Mouse (Mus musculus) gastrocnemius, adult 8-10 months (tissue): ENCODE data around the gene Pigv. TPM values are rescaled to one million over a fixed set of nuclear protein-coding genes. Genes with fewer than 3 reads are reported as not detected.
"Not testable (repeated sequence)": the region's sequence is repeated elsewhere in the genome, so short reads cannot be mapped to it uniquely, and the experiment has no call there.

Experiments
- DNase-seq, 2 experiments: peaks; one replicate each; pipeline ENCODE4 v3.0.0; 2022; ENCODE audit warnings: low spot score in 2 of 2
- total RNA-seq, 4 experiments: library from RNA; stranded (reverse); gene quantifications; 2 replicates each; pipeline ENCODE4 v1.2.4; 2022

Gene Pigv
- total RNA-seq, 4 experiments from 2014 or later: 12.3 to 16.0 (median 12.5) TPM

DNA sequence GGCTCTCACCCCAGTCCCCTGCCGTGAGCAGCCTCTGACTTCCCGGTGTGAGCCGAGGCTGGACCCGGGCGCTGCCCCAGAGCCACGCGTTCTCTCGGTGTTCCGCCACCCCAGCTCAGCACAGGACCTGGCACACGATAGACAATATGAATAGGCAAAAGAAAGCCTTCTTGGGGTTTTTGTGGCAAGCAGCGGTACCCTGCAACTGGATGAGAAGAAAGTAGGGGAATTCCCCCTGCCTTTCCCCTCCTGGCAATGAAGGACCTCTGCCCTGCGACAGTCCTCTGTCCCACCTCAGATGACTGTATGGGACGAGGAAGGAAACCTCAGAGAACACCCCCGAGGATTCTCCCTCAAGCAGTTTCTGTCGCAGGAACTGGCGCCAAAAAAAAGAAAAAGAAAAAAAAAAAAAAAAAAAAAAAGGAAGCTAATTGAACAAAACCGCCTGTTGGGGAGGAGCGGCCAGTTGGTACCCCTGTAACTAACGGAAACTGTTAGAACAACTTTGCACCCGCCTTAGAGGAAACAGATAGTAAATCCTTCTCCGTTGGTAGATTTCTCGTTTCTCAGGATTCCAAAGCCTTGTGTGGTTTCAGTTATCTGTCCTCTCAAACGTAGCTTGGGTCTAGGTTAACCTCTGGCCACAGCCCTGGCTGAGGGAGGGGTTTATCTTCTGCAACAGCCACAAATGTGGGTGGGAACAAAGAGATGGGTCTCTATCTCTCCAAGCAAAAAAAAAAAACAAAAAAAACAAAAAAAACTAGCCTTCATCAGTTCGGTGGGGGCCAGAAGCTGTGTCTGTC is 599 bp upstream of the Pigv start:
- peak in 1 of 2 experiments; percentile 32 for DNase-seq

DNA sequence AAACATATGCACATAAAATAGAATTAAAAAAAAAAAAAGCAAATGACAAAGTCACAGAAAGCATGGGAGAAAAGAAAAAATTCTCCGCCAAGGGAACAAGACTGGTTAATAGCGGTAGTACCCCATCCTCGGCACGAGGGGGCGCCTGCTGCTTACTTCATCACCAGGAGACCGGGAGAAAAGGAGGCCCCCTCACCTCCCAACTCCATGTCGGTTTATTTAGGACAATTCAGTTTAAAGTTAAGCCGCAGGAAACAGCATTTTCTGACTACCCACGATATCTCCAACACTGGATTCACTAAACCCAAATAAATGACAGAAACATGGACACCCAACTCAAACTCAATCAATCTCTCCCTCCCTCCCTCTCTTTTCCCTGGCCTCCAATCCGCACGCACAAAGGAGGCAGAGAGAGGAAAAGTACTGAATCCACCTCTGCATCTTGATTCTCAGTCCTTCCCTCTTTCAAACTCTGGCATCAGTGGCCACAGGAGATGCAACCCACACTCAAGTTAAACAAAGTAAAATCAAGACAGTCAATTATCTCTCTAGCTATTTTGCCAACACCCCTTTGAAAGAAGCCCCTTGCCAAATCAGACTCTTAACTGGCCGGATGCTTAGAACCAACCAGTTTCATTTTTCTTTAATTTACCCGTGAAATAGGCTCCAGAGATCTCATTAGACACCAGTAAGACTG is 1.1 kb downstream of the Pigv start:
- peak; percentile 75 to 76 for DNase-seq

DNA sequence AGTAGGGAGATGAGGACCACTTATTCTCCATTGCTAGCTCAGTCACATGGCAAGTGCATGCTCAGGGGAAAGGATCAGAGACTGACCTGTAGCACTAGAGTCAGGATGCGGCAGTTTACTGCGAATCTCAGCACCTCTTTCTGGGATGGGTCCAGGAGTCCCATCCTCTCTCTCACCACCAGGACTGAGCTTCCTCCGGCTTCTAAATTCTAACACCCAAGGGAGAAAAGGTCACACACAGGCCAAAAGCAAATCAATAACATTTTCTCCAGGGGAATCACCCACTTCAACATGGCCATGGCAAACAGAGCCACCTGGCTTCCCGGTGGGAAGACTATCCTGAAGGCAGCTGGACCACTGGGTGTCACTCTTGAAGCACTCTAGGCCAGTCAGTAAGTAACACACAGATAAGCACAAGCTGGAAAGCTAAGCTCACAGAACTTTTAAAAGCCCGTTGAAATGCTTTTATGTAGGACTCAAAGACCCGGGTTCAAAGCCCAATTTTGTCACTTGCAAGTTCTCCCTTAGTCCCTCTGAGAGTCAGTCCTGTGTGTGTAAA is 2.7 kb downstream of the Pigv start:
- DNase-seq: no peak

DNA sequence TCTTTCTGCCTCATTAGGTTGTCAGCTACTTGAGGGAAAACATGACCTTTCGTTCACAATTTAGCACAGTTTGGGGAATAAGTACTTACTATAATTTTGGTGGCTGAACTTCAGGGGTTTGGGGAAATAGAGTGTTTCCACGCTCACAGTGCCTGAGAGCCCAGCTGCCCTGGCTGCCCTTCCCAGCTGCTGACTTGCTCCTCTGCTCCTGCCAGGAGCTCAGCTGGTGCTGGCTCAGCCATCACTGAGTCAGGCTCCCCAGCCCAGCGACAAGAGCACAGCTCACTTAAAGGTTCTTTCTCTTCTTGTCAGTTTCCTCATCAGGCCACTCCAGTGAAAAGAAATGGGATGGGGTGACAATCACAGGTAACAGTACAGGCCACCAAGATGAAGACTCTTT is 3.9 kb downstream of the Pigv start:
- peak; percentile 45 to 64 for DNase-seq

DNA sequence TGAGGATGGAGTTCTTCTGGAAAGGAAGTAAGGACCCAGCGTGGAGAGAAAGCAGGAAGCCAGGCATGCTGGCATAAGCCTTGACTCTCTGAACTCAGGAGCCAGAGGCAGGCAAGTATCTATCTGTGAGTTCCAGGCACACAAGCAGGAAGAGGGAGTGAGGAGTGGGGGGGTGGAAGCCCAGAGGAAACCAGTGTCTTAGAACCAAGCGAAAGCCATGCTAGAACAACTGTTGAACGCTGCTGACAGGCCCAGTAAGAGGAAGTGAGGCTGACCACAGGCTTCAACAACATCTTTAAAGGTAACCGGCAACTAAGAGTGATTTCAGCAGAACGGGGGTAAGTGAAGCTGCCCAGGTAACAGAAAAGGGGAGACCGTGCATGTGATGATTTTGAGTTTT is 6.2 kb downstream of the Pigv start:
- no peak for DNase-seq

DNA sequence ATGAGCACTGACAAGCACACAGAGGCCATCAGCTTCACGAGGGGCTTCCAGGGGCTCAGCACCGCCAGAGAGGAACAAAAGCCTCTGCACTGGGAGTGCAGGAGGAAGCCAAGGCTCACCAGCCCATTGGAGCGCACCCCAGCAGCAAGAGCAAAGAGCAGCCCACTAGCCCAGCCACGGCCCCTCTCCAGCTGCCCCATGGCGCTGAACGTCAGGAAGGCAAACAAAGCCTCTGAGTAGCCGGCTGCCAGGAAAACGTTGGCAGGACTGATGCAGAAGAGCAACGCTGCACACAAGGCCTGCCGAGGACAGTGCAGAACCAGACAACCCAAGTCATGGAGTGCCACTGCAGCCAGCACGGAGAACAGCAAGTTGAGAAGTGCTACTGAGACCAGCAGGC is 7.3 kb downstream of the Pigv start:
- no peak for DNase-seq

DNA sequence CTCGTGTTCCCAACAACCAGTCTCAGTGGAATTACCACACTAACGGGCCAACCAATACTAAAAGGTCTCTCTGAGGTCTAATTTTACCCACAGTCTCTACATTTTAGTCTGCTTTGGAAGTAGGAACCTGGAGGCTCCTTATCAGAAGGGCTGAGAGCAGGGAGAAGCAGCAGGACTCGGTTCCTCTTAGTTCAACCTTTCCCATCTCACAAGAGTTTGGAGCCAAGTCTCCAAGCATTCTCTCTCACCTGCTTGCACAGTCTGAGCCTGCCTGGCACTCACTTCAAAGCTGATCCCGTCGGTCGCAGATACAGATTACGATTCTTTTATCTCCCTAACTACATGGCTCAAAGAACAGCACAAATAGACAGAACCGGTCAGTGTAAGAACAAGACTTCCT is 9.5 kb downstream of the Pigv start:
- DNase-seq: no peak

DNA sequence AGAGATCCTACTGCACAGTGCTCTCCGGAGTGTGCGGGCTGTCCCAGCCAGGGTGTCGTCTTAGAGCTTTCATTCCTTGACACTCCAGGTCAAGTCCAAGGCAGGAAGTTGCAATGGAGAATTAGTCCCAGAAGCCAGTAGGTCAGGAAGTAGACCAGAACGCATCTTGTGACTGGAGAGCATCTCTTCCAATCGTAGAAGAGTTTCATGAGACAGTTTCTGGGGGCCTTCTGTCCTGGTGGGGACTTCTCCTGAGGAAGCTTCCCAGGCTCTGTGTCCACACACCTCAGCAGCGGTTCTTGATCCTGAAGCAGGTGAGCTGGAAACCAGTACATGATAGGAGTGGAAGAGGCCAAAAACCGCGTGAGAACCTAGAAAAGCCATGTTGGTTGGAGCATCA is 10.0 kb downstream of the Pigv start:
- DNase-seq: no peak

DNA sequence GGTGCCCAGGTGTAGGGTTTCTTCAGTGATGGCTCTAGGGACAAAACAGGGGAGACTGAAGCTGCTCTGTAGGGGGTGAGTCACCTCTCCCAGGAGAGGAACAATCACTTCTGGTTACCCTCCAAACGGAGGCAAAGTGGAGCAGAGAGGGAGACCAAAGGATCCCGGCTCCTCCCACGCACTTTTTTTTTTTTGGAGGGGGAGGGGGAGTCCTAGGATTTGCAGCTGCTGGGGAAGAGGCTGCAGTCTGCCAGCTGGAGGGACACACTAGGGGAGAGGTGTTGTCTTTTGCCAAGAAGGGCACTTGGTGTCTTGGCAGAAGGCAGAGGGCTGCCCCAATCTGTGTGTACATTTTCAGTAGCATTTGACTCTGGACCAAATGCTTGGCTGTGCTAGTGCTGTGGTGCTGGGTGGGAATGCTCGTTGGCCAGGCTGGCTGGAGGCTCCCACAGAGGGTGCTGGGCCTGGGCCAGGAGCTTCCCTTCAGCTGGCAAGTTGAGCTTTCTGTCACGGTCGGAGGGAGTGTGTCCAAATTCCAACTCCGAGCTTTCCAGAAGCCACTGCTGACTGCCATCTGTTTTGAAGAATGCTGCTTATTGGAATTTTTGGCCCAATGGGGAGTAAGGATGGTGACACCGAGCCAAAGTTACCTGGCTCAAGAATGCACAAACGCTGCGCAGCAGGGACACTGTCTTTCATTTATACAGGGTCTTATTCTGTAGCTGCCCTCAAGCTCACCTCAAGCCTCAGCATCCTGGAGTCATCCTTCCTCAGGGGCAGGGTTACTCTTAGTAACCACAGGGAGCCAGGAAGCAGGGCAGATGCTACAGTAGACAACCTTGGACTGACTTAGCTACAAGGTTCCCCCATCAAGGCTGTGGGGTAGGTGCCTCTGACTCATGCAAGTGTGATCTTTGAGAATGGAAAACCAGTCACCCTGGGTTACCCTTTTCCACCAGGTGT is 12.0 kb downstream of the Pigv start:
- DNase-seq: peak; percentile 71 to 80

DNA sequence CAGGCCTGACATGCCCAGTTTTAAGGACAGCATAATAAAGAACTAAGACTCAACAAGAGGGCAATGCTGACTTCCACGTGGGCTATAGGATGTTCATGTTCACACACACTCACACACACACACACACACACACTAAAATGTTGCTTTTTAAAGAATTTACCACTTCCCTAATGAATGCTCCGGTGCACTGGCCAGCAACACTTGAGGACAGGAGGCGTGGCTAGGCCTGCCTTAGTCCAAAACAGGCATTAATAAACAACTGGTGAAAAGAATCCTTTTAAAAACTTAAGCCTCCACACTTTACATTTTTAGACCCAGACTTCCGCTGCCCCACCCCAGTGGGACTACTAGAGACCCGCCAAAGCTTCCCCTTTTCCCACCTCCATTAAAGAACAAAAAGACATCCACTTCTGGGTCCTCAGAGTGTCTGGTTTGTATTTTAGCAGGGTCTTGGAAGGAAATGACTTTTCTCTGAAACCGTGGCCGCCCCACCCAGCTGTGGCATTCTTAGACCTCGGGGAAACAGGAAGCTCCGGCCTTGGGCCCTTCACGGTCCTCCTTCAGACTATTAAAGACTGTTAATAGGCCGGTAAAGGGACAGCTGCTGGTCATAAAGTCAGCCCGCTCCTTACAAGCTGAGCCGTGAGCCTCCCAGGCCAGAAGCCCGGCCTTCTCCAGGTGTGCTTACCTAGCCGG is 12.8 kb downstream of the Pigv start:
- DNase-seq: peak; percentile 36 to 39

DNA sequence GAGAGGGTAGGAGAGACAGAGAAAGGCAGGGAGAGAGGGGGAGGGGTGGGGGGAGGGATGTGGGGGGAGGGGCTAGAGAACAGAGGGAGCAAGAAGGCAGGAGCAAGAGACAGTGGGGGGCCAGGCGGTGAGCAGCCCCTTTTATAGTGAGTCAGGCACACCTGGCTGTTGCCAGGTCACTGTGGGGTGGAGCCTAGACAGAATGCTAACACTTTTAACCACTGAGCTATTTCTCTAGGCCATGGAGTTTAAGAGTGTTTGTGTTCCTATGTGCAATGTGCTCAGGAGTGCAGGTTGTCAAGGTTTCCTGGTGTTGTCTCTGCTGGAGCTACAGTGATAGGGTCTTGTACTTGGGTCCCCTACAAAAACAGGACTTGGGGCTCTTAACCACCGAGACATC is 13.7 kb downstream of the Pigv start:
- DNase-seq: no peak

DNA sequence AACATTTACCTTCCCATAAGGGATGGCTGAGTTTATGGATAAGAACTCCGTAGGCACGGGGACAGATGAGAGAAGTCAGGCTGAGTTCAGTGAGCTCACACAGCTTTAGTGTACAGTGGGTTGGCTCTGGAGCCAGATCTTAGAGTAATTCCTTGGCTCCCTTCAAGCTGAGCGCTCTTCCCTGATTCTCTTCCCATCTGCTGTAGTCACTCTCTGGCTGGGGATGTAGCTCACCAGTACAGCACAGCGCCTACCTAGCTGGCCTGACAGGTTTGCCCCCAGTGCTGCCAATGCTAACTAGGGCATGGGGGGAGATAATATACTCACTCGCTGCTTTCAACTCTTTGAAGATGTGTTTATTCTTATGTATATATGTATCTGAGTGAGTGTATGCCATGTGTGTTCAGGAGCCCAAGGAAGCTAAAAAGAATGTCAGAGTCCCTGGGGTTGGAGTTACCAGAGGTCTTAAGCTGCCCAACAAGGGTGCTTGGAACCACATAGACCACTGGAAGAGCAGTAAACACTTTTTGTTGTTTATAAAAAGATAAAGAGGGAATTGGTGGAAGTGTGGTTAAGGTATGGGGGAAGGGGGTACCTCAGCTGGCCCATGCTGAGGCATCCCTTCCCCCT is 14.5 kb downstream of the Pigv start:
- DNase-seq: no peak

DNA sequence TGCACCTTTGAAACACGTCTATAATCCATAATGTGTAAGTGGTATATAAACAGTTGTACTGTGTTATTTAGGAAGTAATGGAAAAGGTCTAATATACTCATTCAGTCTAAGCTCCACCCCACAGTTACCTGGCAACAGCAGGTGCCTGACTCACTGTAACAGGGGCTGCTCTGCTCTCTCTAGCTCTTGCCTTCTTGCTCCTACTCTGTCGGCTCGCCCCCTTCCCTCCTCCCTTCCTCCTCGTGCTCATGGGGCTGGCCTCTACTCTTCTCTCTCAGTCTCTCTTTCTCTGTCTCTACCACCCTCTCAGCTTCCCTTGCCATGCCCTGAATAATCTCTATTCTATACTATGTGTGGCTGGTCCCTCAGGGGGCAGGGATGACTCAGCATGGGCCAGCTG is 15.4 kb downstream of the Pigv start:
- no peak for DNase-seq

DNA sequence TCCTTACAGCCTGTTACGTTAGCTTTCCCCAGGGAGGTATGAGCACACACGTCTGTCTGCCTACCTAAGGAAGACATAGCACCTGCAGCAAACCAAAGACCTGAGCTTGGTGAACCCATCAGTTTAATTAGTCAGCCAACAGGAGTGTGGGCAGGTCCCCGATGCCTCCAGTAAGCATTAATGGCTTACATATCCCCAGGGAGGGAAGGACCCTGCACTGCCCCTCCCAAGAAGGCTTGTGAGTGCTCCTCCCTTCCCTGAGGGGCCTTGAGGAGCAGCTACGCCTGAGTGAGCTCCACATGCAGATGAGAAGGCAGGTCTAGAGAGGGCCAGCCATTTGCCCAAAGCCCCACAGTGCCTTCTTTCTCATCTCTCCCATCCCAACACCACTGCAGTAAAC is 16.2 kb downstream of the Pigv start:
- DNase-seq: no peak

DNA sequence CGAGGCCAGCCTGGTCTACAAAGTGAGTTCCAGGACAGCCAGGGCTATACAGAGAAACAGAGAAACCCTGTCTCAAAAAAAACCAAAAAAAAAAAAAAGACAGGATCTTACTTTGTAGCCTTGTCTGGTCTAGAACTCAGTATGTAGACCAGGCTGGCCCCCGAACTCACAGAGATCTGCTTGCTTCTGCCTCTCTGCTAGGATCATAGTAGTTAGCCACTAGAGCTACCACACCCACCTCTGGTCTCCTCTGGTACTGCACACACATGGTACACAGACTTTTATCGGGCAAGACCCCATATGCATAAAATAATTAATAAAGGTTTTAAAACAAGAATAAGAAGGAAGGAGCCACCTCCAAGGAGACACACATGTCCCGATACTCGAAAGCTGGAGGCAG is 18.4 kb downstream of the Pigv start:
- DNase-seq: not testable (repeated sequence)

DNA sequence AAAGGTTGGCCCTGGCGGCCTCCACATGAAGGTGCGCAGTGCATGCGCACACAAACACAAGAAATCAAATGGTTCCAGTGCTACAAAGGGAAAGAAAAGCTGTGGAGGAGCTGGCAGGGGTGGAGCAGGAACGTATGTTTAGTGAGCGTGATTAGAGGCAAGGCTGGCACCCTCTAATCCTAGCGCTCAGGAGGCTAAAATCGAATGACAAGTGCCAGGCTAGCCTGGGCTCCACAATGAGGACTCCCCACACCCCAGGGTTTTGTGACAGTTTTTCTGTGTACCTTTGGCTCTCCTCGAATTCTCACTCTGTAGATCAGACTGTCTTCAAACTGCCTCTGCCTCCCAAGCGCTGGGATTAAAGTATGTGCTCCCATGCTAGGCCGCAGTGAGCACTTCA is 19.7 kb downstream of the Pigv start:
- DNase-seq: no peak

DNA sequence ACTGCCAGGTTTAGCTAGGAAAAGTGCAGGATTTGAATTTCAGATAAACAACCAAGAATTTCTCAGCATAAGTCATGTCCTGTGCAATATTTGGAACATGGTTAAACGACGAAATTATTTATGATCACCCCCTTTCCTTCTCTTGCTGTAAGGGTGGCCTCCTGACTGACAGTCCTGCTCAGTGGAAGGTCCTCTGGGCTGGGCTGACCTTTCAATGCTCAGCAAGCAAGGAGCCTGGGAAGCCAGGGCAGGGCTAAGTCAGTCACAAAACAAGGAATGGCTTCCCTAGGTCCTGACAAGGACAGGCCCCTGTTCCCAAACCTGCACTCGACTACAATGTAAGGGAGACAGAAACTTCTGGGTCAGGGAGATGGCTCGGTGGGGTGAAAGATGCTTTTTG is 20.5 kb downstream of the Pigv start:
- no peak for DNase-seq

DNA sequence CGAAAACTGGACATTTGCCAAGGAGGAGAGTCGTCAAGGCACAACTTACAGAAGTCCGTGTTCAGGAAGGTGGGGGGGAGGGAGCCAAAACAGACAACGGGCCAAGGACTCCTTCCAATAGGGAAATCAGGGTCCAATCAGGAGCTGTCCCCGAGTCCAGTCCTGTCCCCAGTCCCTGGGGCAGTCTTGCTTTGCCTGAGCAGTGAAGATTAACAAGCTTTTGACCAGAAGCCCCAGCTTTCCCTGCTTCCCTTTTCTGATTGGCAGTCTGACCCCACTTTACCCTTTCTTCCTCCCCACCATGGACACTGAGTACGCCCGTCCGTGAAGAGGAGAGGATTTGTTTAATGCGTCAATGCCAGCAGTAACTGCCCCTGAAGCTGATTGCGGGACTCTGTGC is 21.0 kb downstream of the Pigv start:
- DNase-seq: no peak

DNA sequence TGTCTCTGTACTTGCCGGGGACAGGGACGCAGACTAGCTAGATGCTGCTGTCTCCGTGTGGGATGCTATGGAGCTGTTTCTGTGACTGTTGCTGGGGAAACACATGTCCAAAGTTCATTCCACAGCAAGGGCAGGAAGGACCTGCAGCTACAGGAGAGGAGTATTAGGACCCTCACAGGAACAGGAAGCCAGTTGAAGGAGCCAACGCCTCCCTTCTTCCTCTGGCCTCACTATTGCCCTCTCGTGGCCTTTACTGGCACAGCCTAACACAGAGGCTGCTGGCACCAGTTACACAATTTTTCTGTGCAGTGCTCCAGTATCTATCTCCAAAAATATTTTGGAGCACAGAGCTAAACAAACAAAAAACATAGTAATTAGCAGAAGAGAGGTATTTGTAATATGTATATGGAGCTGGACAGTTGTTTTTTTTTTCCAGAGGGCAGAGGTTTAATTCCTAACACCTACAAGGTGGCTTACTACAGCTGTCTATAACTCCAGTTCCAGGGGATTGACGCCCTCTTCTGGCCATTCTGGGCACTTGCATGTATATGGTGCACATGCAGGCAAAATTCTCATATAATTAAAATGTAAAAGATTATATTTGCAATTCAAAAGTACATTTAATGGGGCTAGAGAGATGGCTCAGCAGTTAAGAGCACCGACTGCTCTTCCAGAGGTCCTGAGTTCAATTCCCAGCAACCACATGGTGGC is 22.3 kb downstream of the Pigv start, which contains the start of gene Zdhhc18:
Gene Zdhhc18, minus strand, starts transcription at position 166 of the 711 bp plus-strand sequence.
- DNase-seq: peak; percentile 64 to 65

DNA sequence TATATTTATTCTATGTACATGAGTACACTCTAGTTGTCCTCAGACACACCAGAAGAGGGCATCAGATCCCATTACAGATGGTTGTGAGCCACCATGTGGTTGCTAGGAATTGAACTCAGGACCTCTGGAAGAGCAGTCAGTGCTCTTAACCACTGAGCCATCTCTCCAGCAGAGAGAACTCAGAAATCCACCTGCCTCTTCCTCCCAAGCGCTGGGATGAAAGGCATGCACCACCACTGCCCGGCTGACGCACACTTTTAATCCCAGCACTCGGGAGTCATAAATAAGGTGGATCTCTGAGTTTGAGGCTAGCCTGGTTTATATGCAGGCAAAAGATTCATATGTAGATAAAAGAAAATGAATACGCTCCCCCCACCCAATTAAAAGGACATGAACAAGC is 23.0 kb downstream of the Pigv start:
- DNase-seq: not testable (repeated sequence)
